Mouse (Mus musculus): ENCODE results near the gene Atf2.

GRCm38 (mm10) chr2:73772945-73773344 lies 119.5 kb downstream of the Atf2 start:
- TF ChIP-seq CTCF (IDR thresholded peaks at IDR 0.05) (no peak), EP300 (IDR thresholded peaks at IDR 0.05) (no peak)
